Mouse (Mus musculus): ENCODE measurements at regions not wholly inside any gene's neighbourhood (a gene's known extent, or its start where the extent isn't known, plus 50 kb on each side); places are given as distances from the start of the nearest gene placed in this dataset.

DNA sequence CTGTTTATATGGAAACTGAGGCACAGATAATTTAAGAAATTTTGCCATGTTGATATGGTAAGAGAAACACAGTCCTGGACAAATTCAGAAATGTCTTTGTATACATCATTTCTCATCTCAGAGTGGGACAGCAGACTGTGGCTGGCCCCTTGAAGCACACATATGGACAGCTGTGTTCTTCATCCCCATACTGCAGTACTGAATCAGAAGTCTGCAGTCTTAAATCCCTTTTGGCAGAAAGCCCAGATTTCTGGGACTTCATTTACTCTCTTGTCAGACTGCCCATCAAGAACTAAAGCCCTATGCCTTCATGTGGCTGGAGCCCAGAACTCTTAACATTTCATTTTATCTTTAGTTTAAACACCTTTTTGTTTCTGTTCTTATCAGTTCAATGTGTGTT is 403.8 kb upstream of the Rag2 start:
- no peak for TF ChIP-seq CTCF (IDR thresholded peaks at IDR 0.05; ENCODE audit: control insufficient read depth, insufficient read depth, low read length)
- no peak for TF ChIP-seq POLR2A (IDR thresholded peaks at IDR 0.05; ENCODE audit: borderline replicate concordance, control insufficient read depth, low read depth, low read length)

All from bone marrow, adult 2 months (tissue).